Mouse (Mus musculus): ENCODE data around the gene Adprh.

DNA sequence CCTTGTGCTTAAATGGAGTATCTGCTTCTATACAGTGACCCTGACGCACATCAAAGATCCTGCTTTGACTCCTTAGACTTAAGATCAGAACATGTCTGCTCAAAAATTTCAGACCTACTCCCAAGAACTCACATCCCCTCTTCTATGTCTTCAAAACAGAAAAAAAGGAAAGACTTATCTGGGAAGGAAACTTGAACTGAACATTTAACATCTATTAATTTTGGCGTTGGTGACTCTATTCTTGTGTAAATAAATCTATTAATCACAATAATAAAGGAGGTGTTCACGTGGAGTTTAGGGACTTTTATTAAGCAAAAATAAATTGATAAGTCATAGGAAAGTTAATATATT lies 675 bp upstream of the Adprh start:
- no peak for TF ChIP-seq CTCF (IDR thresholded peaks at IDR 0.05; ENCODE audit: extremely low read depth, insufficient read length, insufficient replicate concordance, low read depth, low read length)
- no peak for TF ChIP-seq POLR2A (IDR thresholded peaks at IDR 0.05; ENCODE audit: low read depth, low read length)
